Mouse (Mus musculus) megakaryocyte progenitor cell, adult 5-6 weeks (primary cell): ENCODE results near the gene Pla2g2c. TPM values are rescaled to one million over a fixed set of nuclear protein-coding genes. Genes with fewer than 3 reads are reported as not detected.

ENCODE experiments used
- ATAC-seq: replicated peaks from 2 replicates; pipeline ENCODE4 v1.8.0; 2016; ENCODE audit warnings: mild to moderate bottlenecking, moderate TSS enrichment, inconsistent platforms; ENCODE audit not compliant: poor library complexity
- total RNA-seq, 2 experiments: library from RNA; stranded (forward) in 1 of 2; stranded (reverse) in 1 of 2; fragments of 157-497, 149-512 nt in 1 of 2; fragments of 200-1000 nt in 1 of 2; gene quantifications; 2 replicates each; pipeline versions ENCODE4 v1.2.3 to v1.2.4; 2015 to 2017

The Pla2g2c gene
- total RNA-seq (2015) (not detected in 2 replicates), total RNA-seq (2017) (not detected in 2 replicates)

DNA sequence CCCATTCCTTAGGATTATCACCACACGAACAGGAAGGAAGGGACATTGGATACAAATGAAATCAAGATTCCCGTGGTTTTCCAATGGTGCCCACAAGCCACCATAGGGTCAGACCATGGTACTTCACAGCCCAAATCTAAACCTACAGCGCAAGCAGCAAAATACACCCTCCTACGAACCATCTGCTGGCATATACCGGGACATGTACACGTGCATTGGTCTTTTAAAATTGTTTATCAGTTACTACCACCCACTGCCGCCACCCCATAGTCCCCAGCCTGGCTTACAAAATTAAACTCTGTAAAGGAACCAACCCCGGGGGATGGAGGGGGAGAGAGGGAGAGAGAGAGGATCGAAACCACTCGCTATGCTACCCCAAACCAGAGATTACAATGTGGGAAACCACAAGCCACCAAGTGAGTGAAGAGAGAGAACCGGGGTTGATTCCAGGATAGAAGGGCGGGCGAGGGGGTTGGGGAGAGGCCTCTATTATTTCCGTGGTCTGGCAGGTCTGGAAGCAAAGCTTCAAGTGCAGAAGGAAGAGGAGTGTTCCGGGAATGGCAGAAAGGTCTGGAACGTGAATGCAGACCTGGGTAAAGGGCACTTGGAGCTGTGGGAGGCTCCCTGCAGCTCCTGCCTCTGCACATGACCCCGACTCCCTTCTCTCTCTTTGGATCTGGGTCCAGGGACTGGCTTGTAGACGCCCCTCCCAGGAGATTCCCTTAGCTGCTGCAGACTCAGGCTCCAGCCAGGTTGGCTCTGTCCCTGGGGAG is at the start of gene Pla2g2c:
Pla2g2c (plus strand) TSS at position 439 of the 773 bp plus-strand sequence.
- ATAC-seq, result peak; percentile 42; the same call in 1 of the 2 replicates

DNA sequence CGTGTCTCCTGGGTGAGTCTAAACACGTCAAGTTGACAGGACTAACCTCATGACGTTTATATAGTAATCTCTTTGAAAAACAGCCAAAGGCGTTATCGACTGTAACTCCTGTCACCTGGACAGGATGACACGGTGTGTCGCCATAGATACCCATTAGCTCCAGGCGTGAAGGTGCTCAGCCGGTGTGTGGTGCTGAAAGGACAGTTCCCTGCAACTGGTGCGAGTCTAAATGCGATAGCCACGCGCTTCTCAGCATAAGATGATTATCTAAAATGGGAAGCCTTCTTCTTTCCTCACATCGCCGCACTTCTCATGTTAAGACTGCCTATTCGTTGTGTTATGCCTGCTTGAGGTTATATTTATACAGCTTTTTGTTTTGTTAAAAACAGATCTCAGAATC is 48.1 kb upstream of the Pla2g2c start:
- peak; percentile 48 for ATAC-seq

DNA sequence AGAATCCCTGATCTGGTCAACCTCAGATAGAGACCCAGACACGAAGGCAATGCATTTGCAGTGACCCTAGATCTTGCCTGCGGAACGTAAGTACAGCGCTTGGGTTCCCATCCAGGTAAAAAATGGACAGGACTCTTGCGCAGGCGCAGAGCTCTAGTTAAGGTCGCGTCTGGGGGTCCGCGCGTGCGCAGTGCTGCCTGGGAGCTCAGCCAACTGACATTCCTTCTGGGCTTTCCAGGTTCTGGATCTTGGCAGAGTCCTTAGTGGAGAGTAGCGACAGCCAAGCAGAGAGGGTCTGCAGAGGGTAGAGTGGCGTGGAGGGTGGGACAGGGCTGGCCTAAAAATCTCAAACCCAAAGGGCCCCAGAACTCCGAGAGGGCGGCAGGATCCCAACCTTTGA is 47.0 kb upstream of the Pla2g2c start:
- no peak for ATAC-seq

DNA sequence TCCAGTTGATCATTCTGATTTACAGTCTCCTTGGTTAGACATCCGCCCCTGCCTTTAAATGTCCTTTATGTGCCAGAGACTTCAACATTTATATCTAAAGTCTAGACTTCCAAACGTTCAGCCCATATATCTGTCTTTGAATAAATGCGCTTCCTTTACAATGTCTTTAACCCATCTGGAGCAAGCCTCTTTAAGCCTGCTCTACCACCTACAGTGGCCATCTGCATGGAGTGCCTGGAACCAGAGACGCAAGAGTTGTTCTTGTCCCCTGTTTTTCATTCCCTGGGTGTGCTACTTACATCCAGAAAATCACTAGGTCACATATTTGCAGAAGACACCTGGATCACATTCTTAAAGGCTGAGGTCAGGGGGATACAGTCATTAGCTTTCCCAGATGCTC is 44.5 kb upstream of the Pla2g2c start:
- no peak for ATAC-seq

DNA sequence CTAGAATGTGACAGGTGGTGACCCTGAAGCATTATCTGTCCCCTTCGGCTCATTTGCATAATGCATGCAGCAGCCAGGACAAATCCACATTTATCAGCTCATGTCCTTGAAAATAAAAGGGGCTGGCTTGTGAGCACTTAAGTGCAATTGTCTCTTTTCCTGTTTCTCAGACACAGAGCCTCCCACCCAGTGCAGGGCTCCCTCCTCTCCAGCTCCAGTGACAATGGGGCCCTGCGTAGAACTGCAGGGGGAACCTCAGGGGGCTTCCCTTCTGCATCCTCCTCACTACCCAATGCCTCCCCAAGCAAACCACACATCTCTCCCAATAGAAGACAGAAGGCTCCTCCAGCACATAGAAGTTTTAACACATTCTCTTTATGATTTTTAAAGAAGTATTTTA is 41.8 kb upstream of the Pla2g2c start:
- no peak for ATAC-seq

DNA sequence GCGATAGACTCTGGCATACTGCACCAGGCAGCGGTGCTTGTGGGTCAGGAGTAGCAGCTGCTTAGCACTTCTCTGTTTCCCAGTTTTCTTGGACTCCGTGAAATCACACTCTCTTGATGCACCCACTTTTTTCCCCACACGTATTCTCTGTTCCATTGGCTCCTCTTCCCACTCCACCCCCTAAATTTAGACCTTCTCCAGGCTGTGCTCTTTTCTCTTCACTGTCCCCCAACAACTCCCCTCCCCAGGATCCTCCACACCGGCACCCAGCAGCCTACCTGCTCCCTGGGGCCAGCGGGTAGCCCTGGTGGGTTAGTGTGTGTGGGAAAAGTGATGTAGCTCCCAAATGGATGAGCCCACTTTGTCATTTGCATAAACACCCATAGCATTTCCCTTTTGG is 38.8 kb upstream of the Pla2g2c start:
- ATAC-seq, result no peak

DNA sequence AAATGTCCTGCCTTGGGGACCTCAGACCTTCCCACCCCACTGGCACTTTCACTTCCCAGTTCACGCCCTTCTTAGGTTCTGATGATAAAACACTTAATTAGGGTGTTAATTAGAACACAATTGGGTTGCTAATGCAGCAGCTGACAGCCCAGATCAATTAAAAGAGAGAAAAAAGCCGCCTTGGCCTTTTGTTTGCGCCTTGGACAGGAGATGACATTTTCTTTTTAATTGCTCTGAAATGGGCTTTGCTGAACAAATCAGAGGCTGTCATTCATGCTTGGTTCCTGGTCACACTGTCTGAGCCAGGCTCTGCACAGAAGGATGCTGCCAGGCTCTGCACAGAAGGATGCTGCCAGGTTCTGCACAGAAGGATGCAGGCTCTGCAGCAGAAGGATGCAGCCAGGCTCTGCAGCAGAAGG is 35.5 kb upstream of the Pla2g2c start:
- ATAC-seq, result no peak

DNA sequence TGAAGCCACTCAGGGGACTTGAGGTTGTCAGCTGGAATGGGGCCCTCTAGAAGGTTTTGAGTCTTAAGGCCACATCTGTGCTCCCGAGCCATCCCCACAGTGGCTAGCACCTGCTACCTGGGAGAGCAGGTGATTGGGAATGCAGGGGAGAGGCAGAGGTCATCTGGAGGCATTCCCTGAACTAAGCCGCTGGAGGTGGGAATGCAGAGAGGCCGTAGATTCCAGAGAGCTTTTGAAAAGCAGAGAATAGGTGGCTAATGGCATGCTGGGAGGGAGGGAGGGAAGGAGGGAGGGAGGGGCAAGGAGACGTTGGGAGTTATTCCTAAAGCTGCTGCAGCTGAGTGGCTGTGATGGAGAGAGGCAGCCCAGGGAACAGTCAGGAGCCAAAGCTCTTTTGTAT is 34.0 kb upstream of the Pla2g2c start:
- no peak for ATAC-seq

DNA sequence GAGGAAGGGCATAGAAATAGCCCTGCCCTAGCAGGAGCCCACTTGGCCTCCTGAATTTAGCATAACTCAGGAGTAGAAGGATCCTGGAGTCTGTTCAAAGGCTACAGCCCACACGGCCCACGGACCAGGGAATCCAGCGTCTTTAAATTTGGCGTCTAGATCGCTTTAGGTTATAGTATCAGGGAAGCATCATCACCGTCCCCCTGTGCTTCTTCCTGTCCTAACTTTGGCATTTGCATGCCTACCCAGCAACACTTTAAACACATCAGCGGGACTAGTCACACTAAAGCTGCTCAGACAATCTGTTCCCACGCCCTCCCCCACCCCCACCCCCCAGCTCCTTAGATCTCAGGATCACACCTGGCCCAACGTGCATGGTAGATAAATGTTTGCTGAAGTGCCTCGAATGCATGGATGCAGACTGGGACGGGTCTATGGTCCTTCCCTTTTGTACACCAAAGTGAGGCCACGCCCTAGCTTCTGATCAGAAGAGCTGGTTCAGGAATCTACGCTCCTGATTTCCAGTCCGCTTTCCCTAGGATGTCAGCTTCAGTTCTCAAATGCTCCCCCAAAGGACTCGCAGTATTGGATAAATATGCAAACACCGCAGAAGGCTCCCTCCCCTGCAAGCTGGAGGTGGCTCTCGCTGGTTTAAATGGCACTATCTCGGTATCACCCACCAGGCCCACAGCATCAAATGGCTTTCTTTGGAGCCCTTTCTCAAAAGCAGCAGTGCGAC is 33.0 kb upstream of the Pla2g2c start:
- no peak for ATAC-seq

DNA sequence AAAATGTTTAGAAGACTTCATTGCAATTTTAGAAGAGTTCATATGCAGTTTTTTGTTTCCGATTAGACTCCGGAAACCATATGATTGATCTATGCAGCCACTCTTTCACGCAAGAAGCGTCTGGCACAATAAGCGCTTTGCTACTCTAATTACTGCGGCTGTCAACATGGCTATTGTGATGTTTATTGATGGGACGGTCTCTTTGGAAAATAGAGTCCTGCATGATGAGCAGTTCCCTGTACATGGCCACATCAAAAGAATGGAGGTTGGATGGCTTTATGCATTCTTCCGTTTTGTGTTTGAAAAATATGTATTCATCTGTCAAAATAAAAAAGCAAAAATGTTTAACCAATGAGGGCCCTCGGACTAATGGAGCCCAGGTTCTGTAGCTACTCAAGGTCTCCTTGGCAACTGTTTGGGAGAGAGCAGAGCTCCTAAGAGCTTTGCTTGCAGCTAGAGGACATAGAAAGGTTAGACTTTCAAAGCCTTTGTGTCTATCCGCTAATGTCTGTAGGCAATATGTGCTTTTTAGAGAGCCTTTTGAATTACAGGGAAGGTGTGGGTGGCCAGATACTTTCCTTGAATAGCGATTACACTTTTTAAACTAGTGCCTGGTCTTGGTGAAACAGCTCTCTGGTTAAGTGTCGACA is 31.4 kb upstream of the Pla2g2c start:
- ATAC-seq, result no peak

DNA sequence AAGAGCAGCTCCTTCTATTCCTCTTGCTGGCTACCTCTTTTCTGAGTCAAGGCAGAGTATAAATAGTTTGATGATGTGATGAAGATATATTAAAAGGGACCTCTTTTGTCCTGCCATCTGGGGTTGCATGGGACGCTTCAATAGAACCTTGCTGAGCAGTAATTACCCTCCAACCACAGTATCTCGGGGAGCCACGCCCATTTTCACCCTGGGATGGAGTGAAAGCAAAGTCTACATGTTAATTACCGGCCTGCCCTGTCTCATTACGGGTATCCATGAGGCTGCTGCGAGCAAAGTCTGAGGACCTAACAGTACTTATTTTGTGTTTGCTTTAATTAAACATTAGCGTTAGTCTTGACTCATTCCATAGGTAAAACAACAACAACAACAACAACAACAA is 27.9 kb upstream of the Pla2g2c start:
- no peak for ATAC-seq

DNA sequence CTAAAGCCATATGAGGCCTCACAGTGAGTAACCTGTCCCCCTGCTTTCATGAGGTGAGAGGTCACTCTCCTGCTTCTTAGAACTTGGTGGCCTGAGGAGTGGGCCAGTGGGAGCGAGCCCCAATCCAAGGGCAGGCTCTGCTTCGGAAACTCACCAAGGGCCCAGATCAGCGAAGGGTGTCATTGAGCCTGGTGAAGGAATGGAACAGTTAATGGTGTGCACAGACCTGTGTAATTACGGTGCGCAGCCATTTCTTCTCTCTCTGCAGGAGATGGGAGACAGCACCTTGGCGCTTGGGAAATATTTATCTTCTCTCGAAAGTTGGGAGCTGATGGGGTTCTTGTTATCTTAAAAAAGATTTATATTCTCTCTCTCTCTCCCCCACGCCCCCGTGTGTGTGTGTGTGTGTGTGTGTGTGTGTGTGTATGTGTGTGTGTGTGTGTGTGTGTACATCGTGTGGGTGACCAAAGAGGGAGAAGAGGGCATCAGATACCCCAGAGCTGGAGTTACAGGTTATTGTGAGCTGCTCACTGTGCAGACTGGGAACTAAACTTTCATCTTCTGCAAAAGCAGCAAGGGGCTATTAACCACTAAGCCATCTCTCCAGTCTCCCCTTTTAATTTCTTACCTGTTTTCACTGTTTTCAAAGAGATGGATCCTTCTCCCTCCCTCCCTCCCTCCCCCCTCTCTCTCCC is 27.3 kb upstream of the Pla2g2c start:
- no peak for ATAC-seq

DNA sequence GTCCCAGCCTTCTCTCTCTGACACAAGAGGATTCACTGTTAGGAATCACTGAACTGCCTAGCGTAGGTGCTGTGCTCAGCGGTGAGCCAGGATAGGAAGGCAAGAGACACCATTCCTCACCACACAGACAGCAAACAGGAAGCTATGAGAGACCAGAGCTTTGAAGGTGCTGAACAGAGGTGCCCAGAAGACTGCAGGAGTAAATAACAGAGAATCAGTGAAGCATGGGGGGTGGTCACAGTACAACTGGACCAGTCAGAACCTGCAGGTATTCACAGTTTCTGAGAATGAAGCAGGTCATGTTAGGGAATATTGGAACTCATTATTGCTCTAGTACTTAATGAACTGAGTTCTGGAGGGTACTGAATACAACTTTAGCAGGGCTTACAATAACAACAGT is 26.3 kb upstream of the Pla2g2c start:
- no peak for ATAC-seq

DNA sequence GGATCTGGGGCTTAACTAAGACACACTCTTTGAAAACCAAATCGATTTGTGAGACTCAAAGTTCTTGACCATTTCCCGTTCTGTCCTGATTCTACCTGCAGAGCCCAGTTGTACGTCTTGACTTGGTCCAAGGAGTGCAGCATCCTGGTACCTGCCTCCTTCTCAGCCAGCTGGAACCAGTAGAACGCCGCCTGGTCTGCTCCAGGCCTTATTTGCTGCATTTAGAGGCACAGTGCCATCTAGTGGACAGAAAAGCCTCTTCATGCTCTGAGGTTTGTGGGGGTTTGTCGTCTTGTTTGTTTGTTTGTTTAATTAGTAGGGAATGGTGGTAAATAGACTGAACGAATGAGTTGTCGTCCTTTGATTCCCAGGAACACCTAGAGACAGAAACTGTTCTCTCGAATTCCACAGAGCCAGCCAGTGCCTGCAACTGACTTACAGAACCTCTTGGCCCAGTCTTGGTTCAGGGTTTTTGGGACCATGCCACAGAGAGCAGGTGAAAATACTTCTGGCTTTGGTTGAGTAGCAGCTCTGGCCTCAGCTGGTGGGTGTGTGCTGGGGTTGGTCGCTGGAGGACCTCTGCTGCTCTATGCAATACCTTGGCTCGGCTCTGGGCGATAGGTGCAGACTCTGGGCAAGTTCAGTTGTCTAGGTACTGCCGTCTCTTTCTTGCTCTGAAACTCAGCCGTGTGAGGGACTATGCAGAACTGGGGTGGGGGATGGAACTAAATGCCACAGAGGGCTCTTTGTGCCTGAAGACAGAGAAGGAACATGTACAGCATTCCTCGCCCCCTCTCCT is 24.2 kb upstream of the Pla2g2c start:
- peak; percentile 60 for ATAC-seq

DNA sequence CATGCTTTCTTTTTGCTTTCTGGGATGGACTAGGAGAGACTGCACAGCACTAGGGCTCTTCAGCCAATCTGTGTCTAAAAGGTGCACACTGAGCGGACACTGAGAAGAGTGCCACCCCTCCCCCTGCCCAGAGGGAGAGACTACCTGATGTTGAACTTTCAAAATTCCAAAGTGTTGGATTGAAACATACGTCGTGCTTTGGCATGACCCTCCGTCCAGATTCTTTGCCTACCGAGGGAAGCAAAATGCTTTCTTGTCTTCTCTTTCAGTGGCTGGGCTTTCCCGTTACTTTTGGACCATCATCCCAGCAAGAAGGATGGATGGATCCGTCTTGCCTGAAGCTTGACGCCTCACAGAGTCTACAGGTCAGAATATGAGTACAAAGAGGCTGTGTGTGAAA is 23.5 kb upstream of the Pla2g2c start:
- ATAC-seq, result no peak

DNA sequence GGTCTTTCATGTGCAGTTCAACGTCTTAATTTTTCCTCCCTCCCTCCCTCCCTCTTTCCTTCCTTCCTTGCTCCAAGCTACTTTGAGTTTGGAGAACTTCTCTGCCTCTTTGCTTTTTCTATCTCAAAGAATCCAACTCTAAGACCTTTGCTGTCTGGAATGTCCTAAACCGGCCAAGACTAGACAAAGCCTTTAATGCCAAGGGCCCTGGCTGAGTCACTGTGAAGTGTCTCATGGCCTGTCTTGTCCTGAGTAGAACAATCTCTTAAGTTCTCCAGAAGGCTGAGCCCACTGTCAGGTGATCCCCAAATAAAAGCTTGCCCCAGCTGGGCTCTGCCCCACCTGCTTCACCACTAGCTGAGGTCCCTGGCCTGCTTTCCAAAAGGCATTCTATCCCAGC is 22.6 kb upstream of the Pla2g2c start:
- no peak for ATAC-seq

DNA sequence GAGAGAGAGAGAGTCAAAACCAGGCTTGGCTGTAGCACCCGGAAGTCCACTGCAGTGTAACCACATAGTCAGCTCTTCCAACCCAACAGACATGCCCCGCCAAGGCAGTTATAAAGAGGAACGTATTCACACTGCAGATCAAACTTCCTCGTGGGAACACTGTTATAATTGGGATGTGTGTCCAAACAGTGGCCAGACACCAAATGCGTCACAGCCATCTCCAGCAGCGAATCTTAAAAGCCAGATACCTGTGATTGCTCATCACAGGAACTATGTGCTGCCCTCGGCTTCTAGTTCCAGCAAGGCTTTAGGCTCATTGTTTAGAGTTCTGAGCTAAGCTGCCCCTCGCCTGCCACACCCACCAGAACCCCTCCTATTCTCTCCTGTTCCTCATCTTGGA is 22.1 kb upstream of the Pla2g2c start:
- ATAC-seq, result no peak

DNA sequence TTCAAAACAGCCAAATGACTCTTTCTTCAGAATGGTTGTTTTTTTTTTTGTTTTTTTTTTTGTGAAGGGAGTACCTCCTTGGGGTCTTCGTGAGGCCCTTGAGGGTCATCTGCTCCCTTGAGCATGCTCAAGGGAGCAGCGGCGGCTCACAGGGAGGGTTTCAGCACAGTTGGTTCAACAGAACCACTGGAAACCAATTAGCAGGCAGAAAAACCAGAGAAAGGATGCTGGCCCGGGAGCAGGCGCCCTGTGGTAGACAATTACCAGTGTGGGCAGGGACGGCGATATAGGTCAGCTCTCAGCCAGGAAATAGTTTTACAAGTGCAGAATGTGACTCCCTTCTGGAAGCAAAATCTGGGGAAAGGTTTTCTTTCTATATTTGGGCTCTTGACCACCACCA is 21.0 kb upstream of the Pla2g2c start:
- ATAC-seq, result no peak

DNA sequence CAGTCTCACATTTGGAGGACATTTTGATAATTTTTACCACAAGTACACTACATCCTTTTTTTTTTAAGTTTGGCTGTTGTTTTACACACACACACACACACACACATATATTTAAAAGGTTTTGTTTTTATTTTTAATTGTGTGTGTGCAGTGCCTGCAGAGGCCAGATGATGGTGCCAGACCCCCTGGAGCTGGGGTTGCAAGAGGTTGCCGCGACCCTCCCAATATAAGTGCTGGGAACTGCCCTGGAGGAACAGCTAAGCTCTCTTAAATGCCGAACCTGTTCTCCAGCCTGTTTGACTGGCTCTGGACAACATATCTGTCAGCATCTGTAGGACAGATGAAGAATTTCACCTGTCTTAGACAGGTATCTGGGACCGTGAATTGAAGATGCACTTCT is 20.4 kb upstream of the Pla2g2c start:
- ATAC-seq, result no peak

DNA sequence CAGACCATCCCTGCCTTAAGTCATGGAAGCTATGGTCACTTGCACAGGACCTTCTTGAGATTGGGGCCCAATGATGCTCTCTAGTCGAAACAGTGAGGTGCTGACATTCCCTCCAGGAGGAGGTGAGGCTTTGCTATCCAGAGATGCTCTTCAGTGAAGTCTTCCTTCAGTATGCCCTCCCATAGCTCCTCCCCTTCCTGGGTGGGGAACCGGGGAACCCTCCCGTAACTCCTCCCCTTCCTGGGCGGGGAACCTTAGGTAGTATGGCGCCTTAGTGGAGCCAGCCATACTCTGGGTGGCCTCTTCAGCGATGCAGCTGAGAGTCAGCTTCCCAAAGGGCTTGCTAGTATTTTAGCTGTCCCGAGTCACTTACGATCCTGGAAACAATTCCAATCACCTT is 18.0 kb upstream of the Pla2g2c start:
- no peak for ATAC-seq
